Mouse (Mus musculus): ENCODE measurements at regions not wholly inside any gene's neighbourhood (a gene's known extent, or its start where the extent isn't known, plus 50 kb on each side); places are given as distances from the start of the nearest gene placed in this dataset.

GRCm38 (mm10) chr1:47432829-47433228, 540.2 kb upstream of the Slc39a10 start:
- TF ChIP-seq POLR2A (IDR thresholded peaks at IDR 0.05; ENCODE audit: low read depth, low read length) (no peak), CTCF (IDR thresholded peaks at IDR 0.05; ENCODE audit: extremely low read depth, insufficient read length, insufficient replicate concordance, low read depth, low read length) (no peak)
